Mouse (Mus musculus): ENCODE results near the gene Acbd4.

The Acbd4 gene

GRCm38 (mm10) chr11:103101481-103101865 lies at the start of gene Acbd4, which contains the start of gene Plcd3:
Gene Acbd4, plus strand, starts transcription at chr11:103101682.
Gene Plcd3, minus strand, starts transcription at chr11:103101658.
- DNase-seq: peak; percentile 99

- DNase-seq: peak; percentile 93
These were observed 49.4 kb upstream of the Acbd4 start for GRCm38 (mm10) chr11:103052078-103052477.

- DNase-seq: peak; percentile 95
These were observed 48.0 kb upstream of the Acbd4 start for GRCm38 (mm10) chr11:103053191-103054076.

GRCm38 (mm10) chr11:103054798-103055197 lies 46.7 kb upstream of the Acbd4 start:
- DNase-seq: peak; percentile 95

GRCm38 (mm10) chr11:103056636-103057035 lies 44.8 kb upstream of the Acbd4 start:
- peak; percentile 91 for DNase-seq

GRCm38 (mm10) chr11:103058499-103059085 lies 42.9 kb upstream of the Acbd4 start:
- DNase-seq: peak; percentile 93

GRCm38 (mm10) chr11:103066191-103067050 lies 35.1 kb upstream of the Acbd4 start:
- DNase-seq: peak; percentile 94

- DNase-seq: no peak
These were observed 34.5 kb upstream of the Acbd4 start for GRCm38 (mm10) chr11:103067051-103067361.

- DNase-seq: peak; percentile 98
These were observed 34.0 kb upstream of the Acbd4 start for GRCm38 (mm10) chr11:103067457-103068001.

- DNase-seq: peak; percentile 87
These were observed 33.2 kb upstream of the Acbd4 start for GRCm38 (mm10) chr11:103068272-103068671.

GRCm38 (mm10) chr11:103068884-103069283 lies 32.6 kb upstream of the Acbd4 start:
- peak; percentile 89 for DNase-seq

- DNase-seq: peak; percentile 90
These were observed 31.8 kb upstream of the Acbd4 start for GRCm38 (mm10) chr11:103069731-103070130.

- peak; percentile 91 for DNase-seq
These were observed 31.1 kb upstream of the Acbd4 start for GRCm38 (mm10) chr11:103070322-103070880.

GRCm38 (mm10) chr11:103073671-103074070 lies 27.8 kb upstream of the Acbd4 start:
- DNase-seq: peak; percentile 93

- DNase-seq: peak; percentile 93
These were observed 27.3 kb upstream of the Acbd4 start for GRCm38 (mm10) chr11:103074121-103074650.

GRCm38 (mm10) chr11:103074796-103075323 lies 26.6 kb upstream of the Acbd4 start:
- peak; percentile 95 for DNase-seq

GRCm38 (mm10) chr11:103076010-103076409 lies 25.5 kb upstream of the Acbd4 start:
- peak; percentile 97 for DNase-seq

GRCm38 (mm10) chr11:103076581-103076980 lies 24.9 kb upstream of the Acbd4 start:
- DNase-seq: peak; percentile 93

- peak; percentile 91 for DNase-seq
These were observed 23.4 kb upstream of the Acbd4 start for GRCm38 (mm10) chr11:103078131-103078530.

GRCm38 (mm10) chr11:103080323-103081091 lies 21.0 kb upstream of the Acbd4 start:
- DNase-seq: peak; percentile 92

- DNase-seq: peak; percentile 94
These were observed 19.9 kb upstream of the Acbd4 start for GRCm38 (mm10) chr11:103081631-103082030.
